Mouse (Mus musculus): ENCODE measurements around the gene Lsr. TPM values are rescaled to one million over a fixed set of nuclear protein-coding genes. Genes with fewer than 3 reads are reported as not detected.

Gene Lsr
- polyA plus RNA-seq, 1 experiment from 2014 or later = 13.8 TPM

DNA sequence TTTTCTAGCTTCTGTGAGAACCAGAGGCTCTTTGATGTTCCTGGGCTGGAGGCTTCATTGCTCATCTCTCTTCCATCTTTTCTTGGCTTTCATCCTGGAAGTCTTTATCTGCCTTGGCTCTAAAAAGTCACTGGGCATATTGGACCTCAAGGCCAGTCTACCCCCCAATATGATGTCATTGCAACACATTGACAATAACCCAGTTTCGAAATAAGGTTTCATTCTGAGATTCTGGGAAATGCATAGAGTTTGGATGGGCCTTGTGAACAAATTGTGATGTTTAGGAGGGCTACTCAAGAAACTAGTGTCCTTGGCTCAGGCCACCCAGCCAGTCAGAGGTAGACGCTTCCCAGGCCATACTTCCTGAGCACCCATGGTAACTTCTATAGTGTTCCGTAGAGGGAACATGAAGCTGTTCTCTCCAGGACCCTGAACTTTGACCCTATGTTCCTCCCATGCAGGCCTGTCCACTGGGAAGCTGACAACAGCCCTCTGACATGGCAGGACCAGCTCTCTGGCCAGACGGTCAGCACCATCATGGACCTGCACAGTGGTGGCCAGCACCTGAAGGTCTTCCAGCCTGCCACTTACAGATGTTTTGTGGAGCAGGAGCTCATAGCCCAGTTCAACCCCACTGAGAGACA lies 15.4 kb upstream of the Lsr start:
- Histone ChIP-seq H3K4me2 (no peak overlapping the region), H3K4me1 (replicated peaks) (peaks cover 4% of the 10 kb centered on the region; the same call in 1 of the 2 replicates), H3K9ac (no peak overlapping the region), H3K27ac (ENCODE audit: poor library complexity, severe bottlenecking) (no peak overlapping the region), H3K9me3 (replicated peaks) (no peaks in the 10 kb centered on the region; the same call in 1 of the 2 replicates), H3K27me3 (replicated peaks) (no peaks in the 10 kb centered on the region), H3K4me3 (no peak overlapping the region), H3K36me3 (no peaks in the 10 kb centered on the region)
- WGBS = 75% methylated on average over 4 of the region's 4 CpGs
- ATAC-seq (ENCODE audit: insufficient number of reproducible peaks, low FRiP score) = no peak

DNA sequence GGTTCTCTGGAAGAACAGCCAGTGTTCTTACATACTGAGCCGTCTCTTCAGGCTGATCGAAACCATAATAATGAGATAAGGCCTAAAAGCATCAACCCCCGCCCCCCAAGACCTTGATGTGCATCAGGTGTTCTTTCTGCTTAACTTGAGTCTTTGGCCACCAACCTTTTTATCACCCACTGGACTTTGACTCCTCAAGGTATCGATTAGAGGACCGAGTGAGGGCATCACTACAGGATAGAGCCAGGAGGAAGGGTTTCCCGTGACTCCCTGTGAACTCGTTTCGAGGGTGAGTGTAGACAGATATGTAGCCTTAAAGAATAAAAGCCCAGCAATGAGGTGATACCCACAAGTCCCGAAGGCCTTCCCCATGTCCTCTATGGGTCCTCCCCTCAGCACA lies 12.1 kb upstream of the Lsr start:
- H3K27me3 ChIP-seq (replicated peaks) = no peaks in the 10 kb centered on the region
- H3K36me3 ChIP-seq = no peaks in the 10 kb centered on the region
- H3K9ac ChIP-seq = no peak overlapping the region
- H3K9me3 ChIP-seq (replicated peaks) = no peaks in the 10 kb centered on the region; the same call in 1 of the 2 replicates
- no peak overlapping the region for H3K27ac ChIP-seq (ENCODE audit: poor library complexity, severe bottlenecking)
- no peaks in the 10 kb centered on the region for H3K4me1 ChIP-seq (replicated peaks)
- H3K4me3 ChIP-seq = no peak overlapping the region
- no peak overlapping the region for H3K4me2 ChIP-seq
- WGBS = 77% methylated on average over 9 of the region's 9 CpGs
- no peak for ATAC-seq (ENCODE audit: insufficient number of reproducible peaks, low FRiP score)

GRCm38 (mm10) chr7:30981703-30982102 lies 8.4 kb upstream of the Lsr start:
- Histone ChIP-seq H3K9me3 (replicated peaks) (no peaks in the 10 kb centered on the region; the same call in 1 of the 2 replicates), H3K27ac (ENCODE audit: poor library complexity, severe bottlenecking) (no peak overlapping the region), H3K27me3 (replicated peaks) (no peaks in the 10 kb centered on the region), H3K4me3 (no peak overlapping the region), H3K4me2 (no peak overlapping the region), H3K36me3 (no peaks in the 10 kb centered on the region), H3K4me1 (replicated peaks) (no peaks in the 10 kb centered on the region), H3K9ac (no peak overlapping the region)
- WGBS = 77% methylated on average over 4 of the region's 4 CpGs
- no peak for ATAC-seq (ENCODE audit: insufficient number of reproducible peaks, low FRiP score)

DNA sequence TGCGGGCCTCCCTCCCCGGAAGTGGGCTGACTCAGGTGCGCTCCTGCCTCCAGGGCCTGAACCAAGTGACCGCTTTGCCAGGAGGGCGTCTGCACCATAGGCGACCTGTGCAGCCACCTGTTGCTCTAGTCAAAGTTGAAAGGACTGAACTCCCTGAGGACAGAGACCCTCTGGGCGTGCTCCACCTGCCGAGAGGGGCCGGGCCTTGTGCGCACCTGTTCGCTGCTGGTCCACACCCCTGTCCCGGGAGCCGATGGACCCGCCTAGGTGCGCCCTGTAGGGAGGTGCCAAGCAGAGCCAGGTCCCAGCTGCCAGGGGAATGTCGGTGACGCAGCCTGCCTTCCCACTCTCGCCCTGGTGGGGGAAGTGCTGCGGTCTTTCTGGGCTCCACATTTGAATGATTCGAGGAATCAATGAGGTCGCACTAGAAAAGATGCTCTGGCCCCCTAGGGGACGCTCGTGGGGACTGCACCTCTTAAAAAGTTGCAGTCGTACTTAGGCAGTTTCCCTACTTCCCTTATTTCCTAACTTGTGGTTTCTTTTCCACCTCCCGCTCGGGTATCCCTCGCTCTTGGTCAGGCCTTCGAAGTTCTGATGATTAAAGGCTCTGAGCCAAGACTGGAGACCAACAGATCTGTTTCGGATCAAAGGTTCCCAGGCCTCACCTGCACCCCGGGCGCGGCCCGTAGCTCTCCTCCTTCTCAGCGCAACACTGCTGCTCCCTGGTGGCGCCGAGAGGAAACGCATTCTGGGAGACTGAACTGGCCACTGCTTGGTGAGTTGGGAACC lies 431 bp upstream of the Lsr start, which contains the start of gene Fam187b:
Gene Fam187b, plus strand, starts transcription at position 290 of the 789 bp plus-strand sequence.
- under 1% methylated on average over 37 of the region's 37 CpGs for WGBS
- no peak within 1 kb of the TSS for H3K27ac ChIP-seq (ENCODE audit: poor library complexity, severe bottlenecking)

GRCm38 (mm10) chr7:30972426-30973250 lies 626 bp downstream of the Lsr start:
- Histone ChIP-seq H3K4me3 (peak overlapping the region; percentile 50), H3K4me2 (peak overlapping the region; percentile 79), H3K27ac (ENCODE audit: poor library complexity, severe bottlenecking) (no peak overlapping the region), H3K9me3 (replicated peaks) (no peaks in the 10 kb centered on the region), H3K9ac (peak overlapping the region; percentile 64), H3K4me1 (replicated peaks) (peaks cover 10% of the 10 kb centered on the region), H3K27me3 (replicated peaks) (peaks cover 22% of the 10 kb centered on the region), H3K36me3 (no peaks in the 10 kb centered on the region)
- ATAC-seq (ENCODE audit: insufficient number of reproducible peaks, low FRiP score) = peak; percentile 9; the same call in 1 of the 2 replicates
- WGBS = 5% methylated on average over 41 of the region's 41 CpGs

More for the DNA sequence above, 431 bp upstream of the Lsr start, which contains the start of gene Fam187b:
- Histone ChIP-seq H3K4me1 (replicated peaks) (peaks cover 10% of the 10 kb centered on the region), H3K4me3 (peak within 1 kb of the TSS; percentile 50), H3K4me2 (peak within 1 kb of the TSS; percentile 79), H3K36me3 (no peaks in the 10 kb centered on the region), H3K9me3 (replicated peaks) (no peaks in the 10 kb centered on the region), H3K9ac (peak within 1 kb of the TSS; percentile 64), H3K27me3 (replicated peaks) (peaks cover 22% of the 10 kb centered on the region)
- ATAC-seq (ENCODE audit: insufficient number of reproducible peaks, low FRiP score) = peak; percentile 74

GRCm38 (mm10) chr7:30971901-30972300 lies 1.4 kb downstream of the Lsr start:
- no peak for ATAC-seq (ENCODE audit: insufficient number of reproducible peaks, low FRiP score)
- Histone ChIP-seq H3K9ac (no peak overlapping the region), H3K4me1 (replicated peaks) (peaks cover 10% of the 10 kb centered on the region), H3K4me3 (no peak overlapping the region; the same call in 1 of the 2 replicates), H3K27ac (ENCODE audit: poor library complexity, severe bottlenecking) (no peak overlapping the region), H3K9me3 (replicated peaks) (no peaks in the 10 kb centered on the region), H3K27me3 (replicated peaks) (peaks cover 22% of the 10 kb centered on the region), H3K4me2 (no peak overlapping the region), H3K36me3 (no peaks in the 10 kb centered on the region)
- 85% methylated on average over 15 of the region's 15 CpGs for WGBS

- Histone ChIP-seq H3K9ac (no peak overlapping the region), H3K27me3 (replicated peaks) (peaks cover 22% of the 10 kb centered on the region), H3K27ac (ENCODE audit: poor library complexity, severe bottlenecking) (no peak overlapping the region), H3K9me3 (replicated peaks) (no peaks in the 10 kb centered on the region), H3K36me3 (no peaks in the 10 kb centered on the region), H3K4me3 (no peak overlapping the region), H3K4me1 (replicated peaks) (peaks cover 10% of the 10 kb centered on the region), H3K4me2 (no peak overlapping the region)
- 71% methylated on average over 4 of the region's 4 CpGs for WGBS
- ATAC-seq (ENCODE audit: insufficient number of reproducible peaks, low FRiP score) = peak; percentile 34
Observed at GRCm38 (mm10) chr7:30969174-30969573, 4.1 kb downstream of the Lsr start.

GRCm38 (mm10) chr7:30968611-30969010 lies 4.7 kb downstream of the Lsr start:
- Histone ChIP-seq H3K36me3 (no peaks in the 10 kb centered on the region), H3K9ac (no peak overlapping the region), H3K27ac (ENCODE audit: poor library complexity, severe bottlenecking) (no peak overlapping the region), H3K4me1 (replicated peaks) (peaks cover 14% of the 10 kb centered on the region), H3K4me3 (no peak overlapping the region), H3K27me3 (replicated peaks) (peaks cover 21% of the 10 kb centered on the region), H3K4me2 (no peak overlapping the region), H3K9me3 (replicated peaks) (no peaks in the 10 kb centered on the region)
- 86% methylated on average over 8 of the region's 8 CpGs for WGBS
- ATAC-seq (ENCODE audit: insufficient number of reproducible peaks, low FRiP score) = no peak

GRCm38 (mm10) chr7:30966657-30967056 lies 6.6 kb downstream of the Lsr start:
- ATAC-seq (ENCODE audit: insufficient number of reproducible peaks, low FRiP score) = no peak
- Histone ChIP-seq H3K9ac (no peak overlapping the region), H3K4me2 (no peak overlapping the region), H3K4me3 (no peak overlapping the region), H3K4me1 (replicated peaks) (peaks cover 11% of the 10 kb centered on the region), H3K27ac (ENCODE audit: poor library complexity, severe bottlenecking) (no peak overlapping the region), H3K27me3 (replicated peaks) (peaks cover 1% of the 10 kb centered on the region; the same call in 1 of the 2 replicates), H3K9me3 (replicated peaks) (no peaks in the 10 kb centered on the region), H3K36me3 (no peaks in the 10 kb centered on the region)
- 77% methylated on average over 3 of the region's 3 CpGs for WGBS

DNA sequence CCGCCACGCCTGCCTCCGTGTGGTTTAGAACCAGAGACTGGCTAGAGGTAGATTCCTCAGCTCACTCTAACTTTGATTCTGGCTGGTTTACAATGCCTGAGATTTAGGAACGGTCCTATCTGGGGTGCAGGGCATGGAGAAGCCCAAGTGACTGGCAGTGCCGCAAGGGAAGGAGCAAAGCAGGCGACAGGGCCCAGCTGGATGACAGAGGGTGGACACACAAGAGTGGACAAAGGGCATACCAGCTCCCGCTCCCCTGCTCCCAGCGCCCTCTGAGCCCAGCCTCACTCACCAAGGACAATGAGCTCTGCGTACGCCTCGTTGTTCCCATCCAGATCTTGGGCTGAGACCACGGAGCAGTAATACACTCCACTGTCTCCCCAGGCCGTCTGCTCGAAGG lies 7.6 kb downstream of the Lsr start:
- 88% methylated on average over 14 of the region's 14 CpGs for WGBS
- no peak overlapping the region for H3K9ac ChIP-seq
- no peaks in the 10 kb centered on the region for H3K27me3 ChIP-seq (replicated peaks)
- no peak overlapping the region for H3K4me2 ChIP-seq
- no peak overlapping the region for H3K27ac ChIP-seq (ENCODE audit: poor library complexity, severe bottlenecking)
- no peaks in the 10 kb centered on the region for H3K36me3 ChIP-seq
- no peaks in the 10 kb centered on the region for H3K9me3 ChIP-seq (replicated peaks)
- peaks cover 11% of the 10 kb centered on the region for H3K4me1 ChIP-seq (replicated peaks)
- ATAC-seq (ENCODE audit: insufficient number of reproducible peaks, low FRiP score) = no peak
- no peak overlapping the region for H3K4me3 ChIP-seq

DNA sequence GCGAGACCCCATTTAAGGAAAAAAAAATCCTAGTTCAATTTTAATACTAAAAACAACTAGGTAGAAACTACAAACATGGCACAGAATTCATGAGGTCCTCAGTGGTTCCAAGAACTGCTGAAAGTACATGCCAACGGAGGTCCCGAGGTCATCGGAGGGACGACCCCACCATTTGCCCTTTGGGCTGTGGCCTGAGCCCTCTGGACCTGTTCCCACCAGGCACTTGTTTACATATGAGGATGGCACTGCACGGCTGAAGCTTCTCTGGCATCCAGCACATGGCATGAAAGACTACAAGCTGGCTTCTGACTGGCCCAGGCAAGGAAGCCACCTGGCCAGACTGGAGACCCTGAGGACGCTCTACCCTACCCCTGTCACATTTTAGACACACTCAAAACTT lies 8.9 kb downstream of the Lsr start:
- Histone ChIP-seq H3K9ac (no peak overlapping the region), H3K9me3 (replicated peaks) (no peaks in the 10 kb centered on the region), H3K4me1 (replicated peaks) (peaks cover 11% of the 10 kb centered on the region), H3K36me3 (no peaks in the 10 kb centered on the region), H3K27me3 (replicated peaks) (no peaks in the 10 kb centered on the region), H3K27ac (ENCODE audit: poor library complexity, severe bottlenecking) (no peak overlapping the region), H3K4me2 (no peak overlapping the region), H3K4me3 (no peak overlapping the region)
- no peak for ATAC-seq (ENCODE audit: insufficient number of reproducible peaks, low FRiP score)
- 87% methylated on average over 7 of the region's 7 CpGs for WGBS

All from heart, embryonic 12.5 days (tissue).